ENCODE assay signal across 8 mouse cellular contexts in the genomic region with DNA sequence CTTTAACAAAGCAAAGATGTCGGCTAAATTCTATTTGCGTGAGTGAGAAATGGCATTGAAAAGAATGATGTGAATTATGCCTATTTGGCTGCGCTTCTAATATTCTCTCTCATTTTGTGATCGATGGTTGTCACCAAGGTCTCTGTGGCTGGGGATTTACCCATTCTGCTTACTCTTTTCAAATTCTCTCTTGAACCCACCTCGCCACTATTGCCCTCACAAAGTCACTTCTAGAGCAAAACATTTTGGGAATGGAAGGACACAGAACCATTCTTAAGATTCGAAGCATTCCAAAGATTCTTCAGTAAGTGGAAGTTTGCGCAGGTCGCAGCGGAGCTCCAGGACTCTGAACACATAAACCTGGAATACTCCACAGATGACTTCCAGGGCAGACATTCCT. TPM values are rescaled to one million over a fixed set of nuclear protein-coding genes. Genes with fewer than 3 reads are reported as not detected.
A peak's percentile ranks its signal among the peaks of the same experiment; 100 is the strongest.
DNase-seq lines count a peak whose midpoint lies in the region; ATAC-seq lines count a peak whose summit lies in the region.

No protein-coding gene starts in this region.

- H3K4me1 ChIP-seq in megakaryocyte, embryonic 14.5 days = peaks cover 33% of the 10 kb centered on the region
- H3K4me1 ChIP-seq in erythroblast, embryonic 14.5 days (ENCODE audit: control insufficient read depth) = peaks cover 27% of the 10 kb centered on the region
- peaks cover 23% of the 10 kb centered on the region for H3K4me1 ChIP-seq in limb, embryonic 12.5 days (replicated peaks)
- H3K4me1 ChIP-seq in stomach, embryonic 14.5 days (ENCODE audit: control insufficient read depth, insufficient read depth, low read length) = peaks cover 12% of the 10 kb centered on the region

- H3K36me3 ChIP-seq in megakaryocyte, embryonic 14.5 days (replicated peaks; ENCODE audit: low read length) = peaks cover 27% of the 10 kb centered on the region
- peaks cover 33% of the 10 kb centered on the region for H3K36me3 ChIP-seq in erythroblast, embryonic 14.5 days (ENCODE audit: control insufficient read depth)
- H3K36me3 ChIP-seq in limb, embryonic 12.5 days = peaks cover 31% of the 10 kb centered on the region
- peaks cover 10% of the 10 kb centered on the region; the same call in 1 of the 2 replicates for H3K36me3 ChIP-seq in stomach, embryonic 14.5 days (ENCODE audit: control insufficient read depth, insufficient read depth, low read length)

- H3K27ac ChIP-seq in limb, embryonic 12.5 days = peak overlapping the region; percentile 57; the same call in 1 of the 2 replicates
- H3K27ac ChIP-seq in stomach, embryonic 14.5 days (ENCODE audit: low read length) = peak overlapping the region; percentile 15; the same call in 1 of the 2 replicates

- ATAC-seq in megakaryocyte, adult 5-6 weeks (ENCODE audit: poor library complexity, severe bottlenecking) = no peak
- ATAC-seq in limb, embryonic 12.5 days (ENCODE audit: insufficient number of reproducible peaks, insufficient read depth, low FRiP score, low TSS enrichment, low read depth) = no peak
- no peak for ATAC-seq in stomach, embryonic 14.5 days (ENCODE audit: insufficient number of reproducible peaks, insufficient read depth, low FRiP score, low read depth)

- H3K9ac ChIP-seq in limb, embryonic 12.5 days (replicated peaks) = peak overlapping the region; percentile 52
- peak overlapping the region; percentile 91 for H3K9ac ChIP-seq in stomach, embryonic 14.5 days (replicated peaks; ENCODE audit: low read depth, low read length)

- H3K4me2 ChIP-seq in limb, embryonic 12.5 days = peak overlapping the region; percentile 72
- H3K4me2 ChIP-seq in stomach, embryonic 14.5 days (replicated peaks; ENCODE audit: low read depth, low read length) = peak overlapping the region; percentile 65

- WGBS in limb, embryonic 12.5 days = 8% methylated on average over 9 of the region's 9 CpGs
- WGBS in stomach, embryonic 14.5 days = 4% methylated on average over 9 of the region's 9 CpGs

- peaks cover 5% of the 10 kb centered on the region for H3K27me3 ChIP-seq in megakaryocyte, embryonic 14.5 days (replicated peaks)
- H3K27me3 ChIP-seq in erythroblast, embryonic 14.5 days (ENCODE audit: control insufficient read depth) = no peaks in the 10 kb centered on the region
- H3K27me3 ChIP-seq in limb, embryonic 12.5 days = no peaks in the 10 kb centered on the region
- no peaks in the 10 kb centered on the region for H3K27me3 ChIP-seq in stomach, embryonic 14.5 days (ENCODE audit: control insufficient read depth, insufficient read depth, low read length)

- peak overlapping the region; percentile 95 for H3K4me3 ChIP-seq in megakaryocyte, embryonic 14.5 days (replicated peaks)
- H3K4me3 ChIP-seq in erythroblast, embryonic 14.5 days (replicated peaks) = peak overlapping the region; percentile 93
- H3K4me3 ChIP-seq in limb, embryonic 12.5 days (replicated peaks) = peak overlapping the region; percentile 91
- peak overlapping the region; percentile 78 for H3K4me3 ChIP-seq in stomach, embryonic 14.5 days (ENCODE audit: low read depth, low read length)

- DNase-seq in urinary bladder, postnatal 10 days (ENCODE audit: low spot score) = no peak
- no peak for DNase-seq in frontal cortex, postnatal 36 days (ENCODE audit: low spot score in 2 of 2)
- no peak for DNase-seq in cerebellum, postnatal 10 days

- no peaks in the 10 kb centered on the region for H3K9me3 ChIP-seq in megakaryocyte, embryonic 14.5 days
- H3K9me3 ChIP-seq in erythroblast, embryonic 14.5 days (ENCODE audit: control insufficient read depth, low read length) = no peaks in the 10 kb centered on the region
- H3K9me3 ChIP-seq in limb, embryonic 12.5 days = no peaks in the 10 kb centered on the region
- H3K9me3 ChIP-seq in stomach, embryonic 14.5 days (ENCODE audit: control insufficient read depth, low read depth, low read length) = no peaks in the 10 kb centered on the region

RNA-seq across cellular contexts. Expression of a gene that starts 0.5 kb away (rescaled TPM):
- polyA plus RNA-seq in megakaryocyte, embryonic 14.5 days (2012; ENCODE audit: insufficient read depth, low replicate concordance) = 0.16 TPM in 1 of 2 replicates, not detected in the other
- 45.8 and 49.6 TPM in 2 replicates for total RNA-seq in megakaryocyte, adult 5-6 weeks (2015)
- total RNA-seq in megakaryocyte, adult 5-6 weeks (2017) = 26.5 and 29.9 TPM in 2 replicates
- 0.02 and 0.04 TPM in 2 replicates for polyA plus RNA-seq in erythroblast, embryonic 14.5 days (2012)
- polyA plus RNA-seq in limb, embryonic 12.5 days (2016; fragmentation: Nextera tagmentation; extraction: Ambion mirVana) = 48.2 and 55.1 TPM in 2 replicates
- polyA plus RNA-seq in stomach, embryonic 14.5 days (2014; fragmentation: Nextera tagmentation; extraction: Ambion mirVana) = 61.9 and 62.0 TPM in 2 replicates

RNA-seq across cellular contexts. Expression of a gene that starts 21.2 kb away (rescaled TPM):
- not detected in 2 replicates for polyA plus RNA-seq in megakaryocyte, embryonic 14.5 days (2012; ENCODE audit: insufficient read depth, low replicate concordance)
- not detected in 2 replicates for total RNA-seq in megakaryocyte, adult 5-6 weeks (2015)
- 0.18 TPM in 1 of 2 replicates, not detected in the other for total RNA-seq in megakaryocyte, adult 5-6 weeks (2017)
- polyA plus RNA-seq in erythroblast, embryonic 14.5 days (2012) = not detected in 2 replicates
- polyA plus RNA-seq in limb, embryonic 12.5 days (2016; fragmentation: Nextera tagmentation; extraction: Ambion mirVana) = 5.0 and 5.6 TPM in 2 replicates
- 4.7 and 5.4 TPM in 2 replicates for polyA plus RNA-seq in stomach, embryonic 14.5 days (2014; fragmentation: Nextera tagmentation; extraction: Ambion mirVana)

RNA-seq across cellular contexts. Expression of a gene that starts 41.5 kb away (rescaled TPM):
- polyA plus RNA-seq in megakaryocyte, embryonic 14.5 days (2012; ENCODE audit: insufficient read depth, low replicate concordance) = 0.11 TPM in 1 of 2 replicates, not detected in the other
- total RNA-seq in megakaryocyte, adult 5-6 weeks (2015) = 2.4 and 3.2 TPM in 2 replicates
- total RNA-seq in megakaryocyte, adult 5-6 weeks (2017) = 2.6 and 3.3 TPM in 2 replicates
- not detected in 2 replicates for polyA plus RNA-seq in erythroblast, embryonic 14.5 days (2012)
- 19.9 and 21.8 TPM in 2 replicates for polyA plus RNA-seq in limb, embryonic 12.5 days (2016; fragmentation: Nextera tagmentation; extraction: Ambion mirVana)
- polyA plus RNA-seq in stomach, embryonic 14.5 days (2014; fragmentation: Nextera tagmentation; extraction: Ambion mirVana) = 20.6 and 21.4 TPM in 2 replicates

Comparison
In these comparisons a context has a peak if more than half of its experiments do, and no peak if none do; other contexts are left out.
1. RNA of a gene that starts 0.5 kb away (polyA plus RNA-seq): 61.9 to 62.0 TPM in stomach, embryonic 14.5 days and 48.2 to 55.1 TPM in limb, embryonic 12.5 days; 0.16 TPM in megakaryocyte, embryonic 14.5 days and 0.02 to 0.04 TPM in erythroblast, embryonic 14.5 days; every median in the first group is over 10 times any median in the second.
2. RNA of a gene that starts 41.5 kb away (polyA plus RNA-seq): 19.9 to 21.8 TPM in limb, embryonic 12.5 days and 20.6 to 21.4 TPM in stomach, embryonic 14.5 days; 0.11 TPM in megakaryocyte, embryonic 14.5 days and not detected in erythroblast, embryonic 14.5 days; every median in the first group is over 10 times any median in the second.
3. Peak in every context shown above with its lines, with median percentiles within 50 percentile points of each other: H3K4me3 ChIP-seq.